Mouse (Mus musculus): Measurements from ENCODE around the gene Wfdc8. TPM values are rescaled to one million over a fixed set of nuclear protein-coding genes. Genes with fewer than 3 reads are reported as not detected.
"Not testable (repeated sequence)": the region's sequence is repeated elsewhere in the genome, so short reads cannot be mapped to it uniquely, and the experiment has no call there.

Gene Wfdc8
- polyA plus RNA-seq, 1 experiment: not detected

- no peak for TF ChIP-seq EP300 (IDR thresholded peaks at IDR 0.05; ENCODE audit: insufficient read depth, low read depth, low read length)
- TF ChIP-seq CTCF (IDR thresholded peaks at IDR 0.05; ENCODE audit: low read depth, low read length): no peak
Observed at GRCm38 (mm10) chr2:164603482-164603881, 9.9 kb downstream of the Wfdc8 start.

GRCm38 (mm10) chr2:164600179-164600578, 13.2 kb downstream of the Wfdc8 start:
- H3K27me3 ChIP-seq (ENCODE audit: control insufficient read depth, insufficient read depth, low read length, poor library complexity, severe bottlenecking): no peaks in the 10 kb centered on the region
- no peaks in the 10 kb centered on the region; the same call in 1 of the 2 replicates for H3K9me3 ChIP-seq (replicated peaks; ENCODE audit: control insufficient read depth, insufficient read depth, low read length, poor library complexity, severe bottlenecking)
- no peaks in the 10 kb centered on the region for H3K36me3 ChIP-seq (ENCODE audit: control insufficient read depth, insufficient read depth, low read length, poor library complexity, severe bottlenecking)
- H3K4me3 ChIP-seq (ENCODE audit: low read depth, low read length): no peak overlapping the region
- TF ChIP-seq CTCF (IDR thresholded peaks at IDR 0.05; ENCODE audit: low read depth, low read length) (peak; percentile 65), EP300 (IDR thresholded peaks at IDR 0.05; ENCODE audit: insufficient read depth, low read depth, low read length) (no peak)
- H3K4me1 ChIP-seq (ENCODE audit: control insufficient read depth, insufficient read depth, low read length): no peaks in the 10 kb centered on the region
- H3K9ac ChIP-seq (ENCODE audit: low read depth, poor library complexity, severe bottlenecking): no peak overlapping the region
- H3K27ac ChIP-seq (ENCODE audit: insufficient read depth, low read length): no peak overlapping the region

More at GRCm38 (mm10) chr2:164603482-164603881, 9.9 kb downstream of the Wfdc8 start:
- H3K4me3 ChIP-seq (ENCODE audit: low read depth, low read length): no peak overlapping the region
- no peak overlapping the region for H3K27ac ChIP-seq (ENCODE audit: insufficient read depth, low read length)
- no peaks in the 10 kb centered on the region; the same call in 1 of the 2 replicates for H3K9me3 ChIP-seq (replicated peaks; ENCODE audit: control insufficient read depth, insufficient read depth, low read length, poor library complexity, severe bottlenecking)
- H3K36me3 ChIP-seq (ENCODE audit: control insufficient read depth, insufficient read depth, low read length, poor library complexity, severe bottlenecking): no peaks in the 10 kb centered on the region
- H3K27me3 ChIP-seq (ENCODE audit: control insufficient read depth, insufficient read depth, low read length, poor library complexity, severe bottlenecking): no peaks in the 10 kb centered on the region
- no peak overlapping the region for H3K9ac ChIP-seq (ENCODE audit: low read depth, poor library complexity, severe bottlenecking)
- no peaks in the 10 kb centered on the region for H3K4me1 ChIP-seq (ENCODE audit: control insufficient read depth, insufficient read depth, low read length)

- H3K9ac ChIP-seq (ENCODE audit: low read depth, poor library complexity, severe bottlenecking): no peak within 1 kb of the TSS
- no peak within 1 kb of the TSS for H3K4me3 ChIP-seq (ENCODE audit: low read depth, low read length)
- TF ChIP-seq CTCF (IDR thresholded peaks at IDR 0.05; ENCODE audit: low read depth, low read length) (no peak), EP300 (IDR thresholded peaks at IDR 0.05; ENCODE audit: insufficient read depth, low read depth, low read length) (no peak), POLR2A (IDR thresholded peaks at IDR 0.05; ENCODE audit: insufficient read depth, low read length) (no peak)
- H3K9me3 ChIP-seq (replicated peaks; ENCODE audit: control insufficient read depth, insufficient read depth, low read length, poor library complexity, severe bottlenecking): no peaks in the 10 kb centered on the region
- H3K4me1 ChIP-seq (ENCODE audit: control insufficient read depth, insufficient read depth, low read length): no peaks in the 10 kb centered on the region
- no peaks in the 10 kb centered on the region for H3K36me3 ChIP-seq (ENCODE audit: control insufficient read depth, insufficient read depth, low read length, poor library complexity, severe bottlenecking)
- no peaks in the 10 kb centered on the region for H3K27me3 ChIP-seq (ENCODE audit: control insufficient read depth, insufficient read depth, low read length, poor library complexity, severe bottlenecking)
- no peak within 1 kb of the TSS for H3K27ac ChIP-seq (ENCODE audit: insufficient read depth, low read length)
Observed at GRCm38 (mm10) chr2:164593494-164593893, 19.9 kb downstream of the Wfdc8 start, which contains the start of gene Eppin. Gene Eppin (minus strand): TSS chr2:164593594.

GRCm38 (mm10) chr2:164592014-164592413, 21.4 kb downstream of the Wfdc8 start:
- no peak overlapping the region for H3K27ac ChIP-seq (ENCODE audit: insufficient read depth, low read length)
- H3K4me1 ChIP-seq (ENCODE audit: control insufficient read depth, insufficient read depth, low read length): no peaks in the 10 kb centered on the region
- H3K9ac ChIP-seq (ENCODE audit: low read depth, poor library complexity, severe bottlenecking): no peak overlapping the region
- TF ChIP-seq EP300 (IDR thresholded peaks at IDR 0.05; ENCODE audit: insufficient read depth, low read depth, low read length) (no peak), CTCF (IDR thresholded peaks at IDR 0.05; ENCODE audit: low read depth, low read length) (peak; percentile 67), POLR2A (IDR thresholded peaks at IDR 0.05; ENCODE audit: insufficient read depth, low read length) (no peak)
- H3K9me3 ChIP-seq (replicated peaks; ENCODE audit: control insufficient read depth, insufficient read depth, low read length, poor library complexity, severe bottlenecking): no peaks in the 10 kb centered on the region
- H3K4me3 ChIP-seq (ENCODE audit: low read depth, low read length): no peak overlapping the region
- H3K36me3 ChIP-seq (ENCODE audit: control insufficient read depth, insufficient read depth, low read length, poor library complexity, severe bottlenecking): no peaks in the 10 kb centered on the region
- no peaks in the 10 kb centered on the region for H3K27me3 ChIP-seq (ENCODE audit: control insufficient read depth, insufficient read depth, low read length, poor library complexity, severe bottlenecking)

GRCm38 (mm10) chr2:164585025-164585725, 28.3 kb downstream of the Wfdc8 start, which contains the start of gene Wfdc6a:
Gene Wfdc6a (minus strand): TSS chr2:164585447.
- H3K36me3 ChIP-seq (ENCODE audit: control insufficient read depth, insufficient read depth, low read length, poor library complexity, severe bottlenecking); H3K27me3 ChIP-seq (ENCODE audit: control insufficient read depth, insufficient read depth, low read length, poor library complexity, severe bottlenecking); H3K9me3 ChIP-seq (replicated peaks; ENCODE audit: control insufficient read depth, insufficient read depth, low read length, poor library complexity, severe bottlenecking); H3K4me3 ChIP-seq (ENCODE audit: low read depth, low read length); H3K27ac ChIP-seq (ENCODE audit: insufficient read depth, low read length); H3K4me1 ChIP-seq (ENCODE audit: control insufficient read depth, insufficient read depth, low read length); H3K9ac ChIP-seq (ENCODE audit: low read depth, poor library complexity, severe bottlenecking): not testable (repeated sequence)

GRCm38 (mm10) chr2:164573359-164573758, 40.1 kb downstream of the Wfdc8 start, which contains the start of gene Spint3:
Gene Spint3 (minus strand): TSS chr2:164573459.
- not testable (repeated sequence) for H3K27ac ChIP-seq (ENCODE audit: insufficient read depth, low read length)

More at GRCm38 (mm10) chr2:164573359-164573758, 40.1 kb downstream of the Wfdc8 start, which contains the start of gene Spint3:
- not testable (repeated sequence) for H3K27me3 ChIP-seq (ENCODE audit: control insufficient read depth, insufficient read depth, low read length, poor library complexity, severe bottlenecking); H3K9ac ChIP-seq (ENCODE audit: low read depth, poor library complexity, severe bottlenecking); H3K4me1 ChIP-seq (ENCODE audit: control insufficient read depth, insufficient read depth, low read length); H3K36me3 ChIP-seq (ENCODE audit: control insufficient read depth, insufficient read depth, low read length, poor library complexity, severe bottlenecking); H3K4me3 ChIP-seq (ENCODE audit: low read depth, low read length); H3K9me3 ChIP-seq (replicated peaks; ENCODE audit: control insufficient read depth, insufficient read depth, low read length, poor library complexity, severe bottlenecking)

All from ES-Bruce4 (cell line).